Mouse (Mus musculus) thymus, postnatal 36 days (tissue): ENCODE data around the gene Svs5.

Source experiments
- DNase-seq, 2 experiments: peaks; one replicate each; pipeline ENCODE4 v3.0.0; 2022; ENCODE audit warnings: mixed read lengths in 2 of 2

Gene Svs5

GRCm38 (mm10) chr2:164381726-164382125 lies 49.2 kb downstream of the Svs5 start:
- DNase-seq: peak in 1 of 2 experiments; percentile 14

- DNase-seq: no peak
These were observed 50.4 kb downstream of the Svs5 start for GRCm38 (mm10) chr2:164382971-164383370.
